Mouse (Mus musculus) cerebellum, postnatal 4 days (tissue): ENCODE data around the gene Lhfp.
A peak's percentile ranks its signal among the peaks of the same experiment; 100 is the strongest.
"Not testable (repeated sequence)": the region's sequence is repeated elsewhere in the genome, so short reads cannot be mapped to it uniquely, and the experiment has no call there.

Experiments
- DNase-seq, 2 experiments: peaks; one replicate each; pipeline ENCODE4 v3.0.0; 2022; ENCODE audit warnings: low spot score in 2 of 2, mixed read lengths in 1 of 2

The Lhfp gene

DNA sequence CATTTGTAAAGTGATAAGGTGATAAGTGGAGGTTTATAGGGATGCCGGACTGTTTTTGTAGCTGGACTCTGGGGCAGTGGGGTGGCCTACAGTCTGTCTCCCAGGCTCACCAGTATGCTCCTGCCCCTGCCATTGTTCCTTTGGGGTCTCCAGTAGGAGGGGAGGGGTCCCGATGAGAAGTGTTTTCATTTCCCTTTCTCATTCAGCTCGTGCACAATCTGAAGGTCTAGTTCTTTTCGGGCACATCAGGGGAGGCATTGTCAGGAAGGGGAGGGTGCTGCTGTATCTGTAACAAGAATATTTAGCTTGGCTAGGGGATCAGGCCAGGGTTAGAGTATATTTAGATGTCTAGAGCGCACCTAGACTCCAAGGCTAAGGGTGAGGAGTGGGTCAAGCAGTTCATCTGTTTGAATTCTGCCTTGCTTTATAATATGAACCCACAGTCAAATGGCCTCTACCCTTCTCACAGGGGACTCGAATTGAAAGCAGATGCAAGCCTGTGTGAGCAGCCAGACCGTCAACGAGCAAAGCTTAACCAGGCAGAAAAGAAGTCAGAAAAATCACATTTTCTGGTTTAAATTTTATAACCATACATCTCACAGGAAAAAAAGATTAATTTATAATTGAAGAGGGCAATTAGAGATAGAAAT, 46.0 kb downstream of the Lhfp start:
- DNase-seq = no peak

DNA sequence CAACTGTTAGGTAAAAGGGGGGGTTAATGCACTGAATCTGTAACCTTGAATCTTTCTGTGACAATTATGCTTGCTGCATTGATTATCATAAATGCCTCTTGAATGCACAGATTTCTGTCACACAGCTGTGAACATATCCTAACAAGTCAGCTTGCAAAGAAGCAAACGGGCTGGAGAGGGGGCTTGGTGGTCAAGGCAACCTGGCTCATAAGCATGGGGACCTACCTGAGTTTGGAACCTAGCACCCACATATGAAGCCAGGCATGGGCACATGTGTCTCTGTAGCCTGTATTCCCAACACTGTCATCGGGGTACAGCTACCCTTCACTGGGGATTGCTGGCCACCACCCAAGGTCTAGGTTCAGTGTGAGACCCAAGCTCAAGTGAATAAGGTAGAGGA, 48.6 kb downstream of the Lhfp start:
- no peak for DNase-seq

DNA sequence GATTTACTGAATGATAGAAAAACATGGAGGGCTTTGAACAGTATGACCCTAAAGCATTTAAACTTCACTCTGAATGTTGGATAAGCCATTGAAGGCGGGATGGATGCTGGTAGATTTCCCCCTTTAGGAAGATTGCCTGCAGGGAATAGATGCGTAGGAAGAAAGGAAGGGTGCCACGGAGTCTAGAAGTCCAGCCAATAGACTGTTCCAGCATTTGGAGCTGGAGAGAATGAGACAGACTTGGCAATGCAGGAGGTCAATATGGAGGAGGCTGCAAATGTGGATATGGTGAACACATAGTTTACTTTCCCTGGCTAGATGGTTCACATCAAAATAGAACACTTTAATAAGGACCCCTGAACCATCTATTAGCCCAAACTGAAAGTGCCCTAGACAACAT, 58.9 kb downstream of the Lhfp start:
- DNase-seq = no peak

DNA sequence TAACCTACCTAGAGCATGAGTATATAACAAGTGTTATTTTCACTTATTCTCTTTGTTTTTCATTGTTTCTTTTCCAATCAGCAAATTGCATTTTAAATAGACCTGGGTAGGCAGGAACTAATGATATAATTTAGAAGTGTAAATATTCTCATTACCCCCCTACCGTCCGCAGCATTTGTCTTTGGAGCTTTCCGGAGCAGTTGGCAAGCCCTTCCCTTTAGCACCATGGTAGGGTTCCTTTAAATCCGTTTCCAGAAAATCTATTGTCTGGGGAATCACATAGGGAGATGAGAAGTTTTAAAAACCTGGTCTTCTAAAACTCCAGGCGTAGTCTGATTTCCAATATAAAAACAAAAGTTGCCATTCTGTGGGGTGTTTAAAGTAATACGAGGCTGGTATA, 59.5 kb downstream of the Lhfp start:
- no peak for DNase-seq

DNA sequence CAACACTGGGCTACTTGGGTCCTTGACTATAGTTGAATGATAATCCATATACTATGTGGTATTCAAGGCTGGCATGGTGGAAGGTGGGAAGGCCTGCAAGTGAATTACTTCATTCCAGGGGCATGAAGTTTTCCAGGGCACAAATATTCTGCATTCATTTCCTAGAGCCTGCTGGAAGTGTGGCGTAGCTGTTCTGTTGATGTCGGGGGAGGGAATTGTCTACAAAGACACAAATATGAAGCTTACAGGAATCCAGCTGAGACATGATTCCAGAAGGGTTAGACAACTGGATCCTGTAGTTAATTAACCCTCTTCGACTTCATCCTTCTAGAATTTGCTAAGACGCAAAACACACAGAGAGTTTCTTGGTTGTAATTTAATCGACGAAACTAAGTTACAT, 60.4 kb downstream of the Lhfp start:
- DNase-seq = no peak

DNA sequence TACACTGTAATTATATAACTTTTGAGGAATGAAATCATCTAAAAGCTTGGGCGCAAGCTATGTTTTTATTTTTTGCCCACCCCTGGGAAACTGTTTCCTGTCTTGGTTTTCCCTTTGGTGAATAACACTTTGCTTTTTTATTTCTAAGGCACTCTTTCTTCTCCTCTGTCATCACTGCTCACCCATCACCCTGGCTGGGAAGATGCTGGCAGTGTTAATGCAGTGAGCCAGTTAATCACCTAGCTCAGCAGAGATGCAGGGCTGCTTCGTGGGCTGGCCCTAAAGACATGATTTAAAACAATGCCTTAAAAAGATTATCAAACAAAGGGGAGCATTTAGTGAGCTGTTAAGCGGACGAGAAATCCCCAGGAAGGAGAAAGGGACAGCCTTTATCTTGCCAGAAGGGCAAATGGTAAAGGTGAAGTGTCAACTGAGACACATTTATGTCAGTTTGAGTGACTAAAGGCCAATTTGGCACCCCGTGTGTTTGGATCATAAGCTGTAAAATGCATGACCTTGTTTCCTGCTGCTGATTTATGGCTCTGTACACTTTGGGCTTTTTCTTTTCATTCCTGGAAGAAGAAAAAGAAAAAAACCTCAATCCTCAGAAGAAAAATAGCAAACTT, 60.9 kb downstream of the Lhfp start:
- no peak for DNase-seq

DNA sequence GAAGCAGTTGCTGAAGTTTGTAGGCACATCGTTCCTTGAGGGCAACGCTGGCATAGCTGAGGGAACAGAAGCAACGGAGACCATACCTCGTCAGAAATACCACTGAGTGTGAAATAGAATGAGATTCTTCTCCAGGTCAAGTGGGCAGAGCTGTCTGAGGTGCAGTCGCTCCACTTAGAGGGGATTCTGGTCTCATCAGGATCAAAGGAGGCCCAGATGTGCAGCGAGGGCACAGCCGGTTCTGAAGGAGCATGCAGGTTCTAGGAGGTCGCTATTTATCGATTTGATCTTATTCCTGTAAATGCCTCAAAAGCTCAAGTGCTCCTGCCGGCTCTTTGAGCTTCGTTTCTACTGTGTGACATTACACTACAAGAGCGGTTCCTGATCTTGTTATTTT, 61.4 kb downstream of the Lhfp start:
- no peak for DNase-seq

DNA sequence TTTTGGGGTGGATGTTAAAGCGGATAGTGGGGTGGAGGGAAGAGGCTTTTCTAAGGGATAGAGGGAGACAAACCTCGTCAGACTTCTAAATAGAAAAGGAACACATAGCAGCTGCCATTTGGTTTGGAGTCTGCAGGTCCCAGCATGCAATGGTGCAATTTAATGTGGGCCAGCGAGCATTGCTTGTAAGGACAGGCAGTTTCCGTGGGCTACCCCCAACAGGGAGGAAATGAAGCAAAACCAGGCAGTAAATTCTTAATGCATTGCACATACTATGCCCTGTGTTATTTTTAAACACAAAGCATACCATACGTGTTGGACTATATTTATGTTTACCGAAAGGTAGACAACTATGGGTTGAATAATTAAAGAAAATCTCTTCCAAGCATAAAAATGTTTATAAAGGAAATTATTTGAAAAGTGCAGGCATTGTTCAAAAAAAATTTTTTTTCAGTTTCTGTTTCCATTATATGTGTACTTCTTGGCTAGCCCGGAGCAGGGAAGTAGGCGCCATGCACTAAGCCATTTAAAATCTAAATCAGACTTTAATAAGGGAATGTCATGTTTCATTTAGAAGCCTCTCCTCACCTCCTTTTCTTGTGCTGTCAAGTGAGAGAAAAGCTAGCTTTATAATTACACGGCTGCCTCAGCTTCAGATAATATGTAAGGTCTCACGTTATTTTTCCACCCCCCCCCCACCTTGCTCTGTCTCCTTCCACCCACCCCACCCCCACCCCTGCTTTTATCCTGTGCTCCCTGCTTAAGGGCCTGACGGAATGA, 67.5 kb downstream of the Lhfp start:
- DNase-seq = no peak

DNA sequence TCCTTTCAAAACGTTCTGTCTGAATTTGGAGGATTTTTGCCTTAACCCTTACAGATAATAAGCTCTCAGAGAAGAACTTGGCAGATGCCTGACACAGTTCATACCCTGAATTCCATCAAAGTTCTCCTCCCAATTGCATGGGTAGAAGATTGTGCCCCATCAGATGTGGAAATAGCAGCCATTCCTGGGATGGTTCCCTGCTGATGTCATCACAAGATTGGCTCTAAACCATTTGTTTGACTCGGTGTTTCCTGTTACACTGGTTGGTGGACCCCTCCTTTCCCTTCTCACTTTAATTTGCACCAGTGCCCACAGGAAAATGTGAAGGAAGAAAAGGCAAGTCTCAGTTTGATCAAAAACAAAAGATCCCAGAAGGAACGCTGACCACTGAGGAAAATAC, 68.6 kb downstream of the Lhfp start:
- DNase-seq = no peak

DNA sequence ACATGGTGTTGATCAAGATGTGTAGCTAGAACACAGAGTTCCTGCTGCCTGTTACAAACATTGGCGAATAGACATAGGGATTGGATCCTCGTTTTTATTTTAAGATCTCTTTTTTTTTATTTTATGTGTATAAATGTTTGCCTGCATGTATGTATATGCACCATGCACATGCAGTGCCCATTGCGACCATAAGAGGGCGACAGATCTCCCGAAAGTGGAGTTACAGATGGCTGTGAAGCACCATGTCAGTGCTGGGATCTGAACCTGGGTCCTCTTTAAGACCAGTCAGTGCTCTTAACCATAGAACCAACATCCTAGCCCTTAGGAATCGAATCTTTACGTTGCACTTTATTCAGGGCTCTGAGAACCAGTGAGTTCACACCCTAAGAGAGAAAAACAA, 70.7 kb downstream of the Lhfp start:
- DNase-seq = no peak

DNA sequence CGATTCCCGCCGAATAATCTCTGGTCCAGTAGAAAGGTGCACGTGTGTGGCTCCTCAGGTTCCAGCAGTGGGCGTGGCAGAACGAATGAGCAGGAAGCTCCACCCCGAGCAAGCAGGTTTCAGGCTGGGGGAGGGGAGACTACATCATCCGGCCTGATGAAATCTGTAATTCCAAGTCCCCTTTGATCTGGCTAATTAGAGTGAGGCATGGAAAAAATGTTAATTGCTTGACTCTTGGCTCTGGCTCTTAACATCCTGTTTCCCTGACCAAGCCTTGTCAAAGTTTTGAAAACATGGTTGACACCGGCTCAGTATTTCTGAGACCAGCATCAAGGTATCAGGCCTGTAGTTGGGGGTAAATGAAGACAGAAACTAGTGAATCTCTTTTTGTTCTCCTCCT, 77.4 kb downstream of the Lhfp start:
- DNase-seq = not testable (repeated sequence)

DNA sequence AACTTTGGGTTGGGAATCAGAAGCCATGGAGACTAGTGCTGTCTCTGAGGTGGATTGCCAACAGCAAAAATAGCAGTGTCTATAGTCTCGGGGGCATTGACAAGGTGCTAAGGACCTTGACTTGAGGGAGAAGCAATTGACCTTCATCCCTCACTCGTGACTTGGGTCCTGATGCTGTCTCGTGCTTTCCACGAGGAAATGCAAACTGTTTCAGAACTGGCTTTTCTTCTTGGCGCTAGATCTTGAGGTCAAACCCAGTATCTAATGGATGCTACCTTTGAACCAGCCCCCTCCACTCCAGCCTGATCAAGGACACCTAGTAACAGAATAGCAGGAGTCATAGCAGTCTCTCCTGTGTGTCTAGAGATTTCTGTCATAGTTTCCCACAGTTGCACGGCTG, 78.7 kb downstream of the Lhfp start:
- no peak for DNase-seq

DNA sequence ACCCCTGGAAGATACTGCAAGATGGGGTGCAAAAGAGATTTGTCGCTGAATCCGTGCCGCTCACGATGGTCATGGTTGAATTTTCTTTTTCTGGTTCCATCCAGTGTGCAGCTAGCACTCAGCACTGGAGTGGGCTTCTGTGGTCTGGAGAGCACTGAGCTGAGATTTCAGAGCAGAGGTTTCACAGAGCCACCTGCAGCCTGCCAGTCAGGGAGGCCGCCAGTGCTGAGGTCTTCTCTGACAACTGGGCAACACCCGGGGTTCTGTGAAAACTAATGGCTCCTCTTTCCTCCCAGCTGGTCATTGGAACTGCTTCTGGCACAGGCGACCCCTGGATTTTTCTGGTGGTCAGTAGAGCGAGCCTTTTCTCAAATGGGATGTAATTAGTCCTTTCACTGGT, 84.2 kb downstream of the Lhfp start:
- DNase-seq = no peak

DNA sequence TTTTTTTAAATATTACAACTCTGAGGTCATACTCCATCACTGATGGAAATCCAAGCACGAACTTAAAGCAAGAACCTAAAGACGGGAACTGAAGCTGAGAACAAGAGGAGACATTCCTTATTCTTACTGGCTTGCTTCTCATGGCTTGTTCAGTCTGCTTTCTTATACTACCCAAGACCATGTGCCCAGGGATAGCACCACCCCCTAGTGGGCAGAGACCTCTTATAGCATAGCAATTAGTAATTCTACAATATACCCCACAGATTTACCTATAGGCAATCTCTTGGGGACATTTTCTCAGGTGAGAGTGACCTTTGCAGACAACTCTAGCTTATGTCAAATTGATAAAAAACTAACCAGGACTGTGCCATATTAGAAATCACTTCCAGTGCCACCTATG, 97.5 kb downstream of the Lhfp start:
- DNase-seq = no peak

DNA sequence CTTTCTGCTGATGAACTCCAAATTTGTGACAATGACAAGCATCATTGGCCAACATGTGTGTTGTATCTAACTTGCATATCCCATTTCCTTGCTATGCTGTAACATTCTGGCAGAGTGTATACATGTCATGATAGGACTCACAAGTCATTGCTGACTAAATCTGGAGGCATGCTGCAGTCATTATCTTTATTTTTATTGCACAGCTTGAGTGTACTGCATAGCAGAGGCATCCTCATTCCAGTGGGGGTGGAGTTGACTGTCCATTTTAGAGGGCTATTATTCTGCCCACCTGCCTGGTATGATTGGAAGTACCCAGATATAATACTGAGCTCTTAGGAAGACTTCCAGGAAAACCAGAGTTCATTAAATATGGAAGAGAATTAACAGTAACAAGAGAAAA, 97.9 kb downstream of the Lhfp start:
- DNase-seq = no peak

DNA sequence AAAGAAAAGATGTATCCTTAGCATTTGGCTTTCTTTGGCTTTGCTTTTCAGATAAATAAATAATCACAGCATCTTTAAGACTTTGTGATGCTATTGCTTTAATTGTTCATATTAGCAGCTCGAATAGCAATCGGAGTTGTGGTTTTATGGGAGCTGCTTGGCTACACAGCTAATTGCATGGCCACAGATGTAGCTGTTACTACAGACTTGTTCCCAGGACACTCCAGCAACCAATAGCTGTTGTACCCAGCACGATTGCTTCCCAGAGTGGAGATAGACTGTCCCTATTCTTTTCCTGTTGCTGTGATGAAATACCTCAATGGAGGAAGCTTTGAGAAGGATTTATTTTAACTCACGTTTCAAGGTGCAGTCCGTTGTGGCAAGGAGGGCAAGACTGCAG, 98.3 kb downstream of the Lhfp start:
- no peak for DNase-seq

DNA sequence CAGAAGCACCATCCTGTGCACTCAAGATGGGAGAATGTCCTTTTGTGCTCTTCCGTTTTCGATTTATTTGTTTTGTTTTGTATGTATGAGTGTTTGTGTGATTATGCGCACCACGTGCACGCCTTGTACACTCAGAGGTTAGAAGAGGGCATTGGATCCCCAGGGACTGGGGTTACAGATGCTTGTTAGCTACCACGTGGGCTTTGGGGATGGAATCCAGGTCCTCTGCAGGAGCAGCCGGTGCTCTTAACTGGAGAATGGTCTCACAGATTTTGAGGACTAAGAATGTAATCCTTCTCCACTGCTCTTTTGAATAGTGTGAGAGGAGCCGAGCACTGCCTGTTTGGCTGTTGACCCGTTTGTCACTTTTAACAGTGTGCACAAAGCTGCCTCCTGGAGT, 101.2 kb downstream of the Lhfp start:
- no peak for DNase-seq

DNA sequence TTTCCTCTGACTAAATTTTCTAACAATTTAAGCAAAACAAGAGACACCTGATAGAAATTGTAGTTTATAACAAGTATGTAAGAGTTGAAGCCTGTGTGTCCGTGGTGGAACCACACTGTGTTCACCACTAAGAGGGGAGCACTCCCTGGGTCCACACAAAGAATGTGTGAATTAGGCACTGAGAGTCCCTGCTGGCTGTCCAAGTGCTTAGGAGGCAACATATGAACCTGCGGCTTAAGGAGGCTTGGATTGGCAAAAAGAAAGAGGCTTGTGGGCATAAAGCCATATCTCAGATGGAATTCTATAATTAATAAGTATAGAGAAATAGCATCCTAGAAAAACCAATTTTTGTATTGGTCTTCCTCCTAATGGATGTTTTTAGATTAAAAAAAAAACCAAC, 104.2 kb downstream of the Lhfp start:
- DNase-seq = no peak

DNA sequence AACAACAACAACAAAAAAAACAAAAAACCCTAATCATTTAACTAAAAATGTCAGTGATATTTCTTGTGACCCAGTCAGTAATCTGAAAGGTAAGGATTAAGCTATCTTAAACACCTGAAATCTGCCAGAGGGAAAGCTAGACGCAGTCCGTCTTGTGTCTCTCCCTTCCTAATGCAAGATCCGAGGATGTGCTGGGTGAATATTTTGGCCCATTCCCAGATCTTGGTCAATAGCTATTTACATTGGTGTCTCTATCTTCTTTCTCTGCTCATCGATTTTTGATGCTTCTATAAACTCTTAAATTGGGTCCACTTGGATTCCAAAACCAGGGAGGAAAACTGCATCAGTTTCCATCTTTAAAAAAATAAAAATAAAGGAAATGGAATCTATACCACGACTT, 104.6 kb downstream of the Lhfp start:
- DNase-seq = no peak

DNA sequence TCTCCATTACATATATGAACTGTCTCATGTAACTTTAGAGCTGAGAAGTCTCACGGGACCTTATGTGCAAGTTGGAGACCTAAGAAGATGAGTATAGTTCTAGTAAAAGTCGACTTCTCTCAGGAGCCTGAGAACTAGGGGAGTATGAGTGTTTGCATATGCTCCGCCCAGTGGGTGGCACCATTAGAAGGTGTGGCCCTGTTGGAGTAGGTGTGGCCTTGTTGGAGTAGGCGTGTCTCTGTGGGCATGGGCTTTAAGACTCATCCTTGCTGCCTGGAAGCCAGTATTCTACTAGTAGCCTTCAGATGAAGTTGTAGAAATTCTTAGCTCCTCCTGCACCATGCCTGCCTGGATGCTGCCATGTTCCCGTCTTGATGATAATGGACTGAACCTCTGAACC, 105.7 kb downstream of the Lhfp start:
- DNase-seq = no peak

DNA sequence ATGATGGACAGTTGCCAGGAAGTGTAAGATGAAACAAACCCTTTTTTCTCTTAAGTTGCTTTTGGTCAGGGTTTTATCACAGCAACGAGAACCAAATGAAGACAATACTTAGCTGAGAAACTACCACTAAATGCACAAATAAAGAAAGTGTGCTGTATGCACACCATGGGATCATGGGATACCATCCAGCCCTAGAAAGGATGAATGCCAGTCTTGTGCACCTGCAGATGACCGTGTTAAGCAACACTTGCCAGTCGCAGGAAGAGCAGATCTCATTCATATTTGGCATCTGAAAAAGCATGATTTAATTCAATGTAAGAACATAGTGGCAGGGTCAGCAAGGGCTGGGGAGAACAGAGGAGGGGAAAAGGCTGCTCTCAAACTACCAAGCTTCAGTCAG, 107.4 kb downstream of the Lhfp start:
- DNase-seq = no peak

DNA sequence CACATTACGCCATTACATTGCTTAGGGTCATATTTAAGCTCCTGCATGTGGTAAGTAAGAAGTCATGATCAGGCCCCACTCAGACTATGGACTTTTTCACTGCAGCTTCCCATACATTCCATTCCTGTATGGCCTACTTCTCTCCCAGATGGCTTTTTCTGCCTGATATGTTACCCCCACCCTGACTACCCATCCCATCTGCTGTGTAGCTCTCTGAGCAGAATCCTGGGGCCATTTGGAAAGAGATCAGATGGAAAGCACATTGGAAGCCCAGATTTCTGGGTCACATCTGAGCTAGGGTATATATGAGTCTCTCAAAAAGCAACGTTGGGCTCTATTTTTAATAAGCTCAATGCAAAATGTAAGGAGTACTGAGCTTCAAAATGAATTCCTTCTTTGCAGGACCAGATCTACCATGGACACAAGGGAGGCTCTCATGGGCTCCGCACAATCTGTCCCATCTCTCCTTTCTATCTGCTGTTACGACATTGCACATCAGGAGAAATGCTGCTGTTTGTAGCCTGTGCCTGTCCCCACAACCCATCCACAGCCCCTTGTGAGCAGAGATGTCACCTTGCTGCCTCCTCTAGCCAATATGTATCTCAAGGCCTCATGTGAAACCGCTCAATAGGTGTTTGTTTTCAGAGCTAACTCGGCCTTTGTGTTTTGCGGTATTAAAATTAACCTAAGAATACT, 108.4 kb downstream of the Lhfp start:
- DNase-seq = peak in 1 of 2 experiments; percentile 12

DNA sequence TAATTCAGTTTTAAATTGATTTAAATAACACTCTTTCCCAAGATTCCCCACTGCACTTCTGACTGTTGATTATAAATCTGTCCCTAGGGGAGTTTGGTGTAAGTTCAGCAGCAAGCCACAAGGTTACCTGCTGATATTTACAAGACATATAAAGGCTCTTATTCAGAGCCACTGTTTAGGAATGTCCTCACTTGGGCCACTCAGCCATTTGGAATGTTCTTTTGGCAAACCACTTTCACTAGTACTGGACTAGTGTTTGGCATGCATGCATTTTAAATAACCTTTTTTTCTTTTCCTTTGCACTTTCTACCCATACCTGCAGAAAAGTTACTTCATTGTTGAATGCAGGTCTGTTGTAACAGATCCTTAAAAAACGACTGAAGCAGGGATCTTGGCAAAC, 109.8 kb downstream of the Lhfp start:
- DNase-seq = no peak
